Mouse (Mus musculus) heart, adult 9 months (tissue): ENCODE measurements around the gene Afg1l.

Source experiments
- DNase-seq, 2 experiments: peaks; one replicate each; pipeline ENCODE4 v3.0.0; 2022; ENCODE audit warnings: low spot score in 2 of 2

Gene Afg1l

DNA sequence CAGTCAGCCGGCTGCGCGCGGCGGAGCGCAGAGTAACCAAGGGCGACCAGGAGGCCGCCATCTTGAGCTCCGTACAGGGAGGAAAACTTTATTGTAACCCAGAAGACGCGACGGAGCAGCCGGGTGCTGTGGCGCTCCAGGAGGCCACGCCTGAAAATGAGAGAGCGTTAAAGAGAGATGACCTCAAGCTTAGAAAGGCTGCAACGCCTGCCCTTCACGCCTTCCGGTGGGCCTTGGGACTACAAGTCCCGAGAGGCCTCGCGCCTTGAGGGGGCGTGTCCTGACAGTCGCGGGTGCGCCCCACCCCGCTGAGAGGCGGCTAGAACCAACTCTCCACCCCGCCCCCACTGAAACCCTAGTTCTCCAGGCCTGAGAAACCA, at the start of gene Afg1l:
TSS of gene Afg1l (minus strand) at position 225 of the 380 bp plus-strand sequence.
- DNase-seq = peak; percentile 95 to 97

DNA sequence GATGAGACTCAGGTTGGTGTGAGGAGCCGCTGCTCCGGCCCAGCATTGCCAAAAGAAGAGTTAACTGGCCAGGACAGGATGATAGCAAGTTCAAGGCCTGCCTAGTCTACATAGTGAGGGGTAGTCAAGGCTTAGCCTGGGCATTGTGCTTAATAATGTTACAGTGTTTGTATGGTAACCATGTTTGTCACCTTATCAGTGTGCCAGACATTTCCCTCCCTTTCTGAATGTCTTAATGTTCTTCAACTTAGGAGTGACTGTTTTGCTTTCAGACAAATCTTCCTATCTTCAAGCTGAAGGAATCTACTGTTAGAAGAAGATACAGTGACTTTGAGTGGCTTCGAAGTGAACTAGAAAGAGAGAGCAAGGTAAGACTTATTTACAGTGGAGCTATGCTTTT, 47.3 kb upstream of the Afg1l start:
- DNase-seq = no peak

DNA sequence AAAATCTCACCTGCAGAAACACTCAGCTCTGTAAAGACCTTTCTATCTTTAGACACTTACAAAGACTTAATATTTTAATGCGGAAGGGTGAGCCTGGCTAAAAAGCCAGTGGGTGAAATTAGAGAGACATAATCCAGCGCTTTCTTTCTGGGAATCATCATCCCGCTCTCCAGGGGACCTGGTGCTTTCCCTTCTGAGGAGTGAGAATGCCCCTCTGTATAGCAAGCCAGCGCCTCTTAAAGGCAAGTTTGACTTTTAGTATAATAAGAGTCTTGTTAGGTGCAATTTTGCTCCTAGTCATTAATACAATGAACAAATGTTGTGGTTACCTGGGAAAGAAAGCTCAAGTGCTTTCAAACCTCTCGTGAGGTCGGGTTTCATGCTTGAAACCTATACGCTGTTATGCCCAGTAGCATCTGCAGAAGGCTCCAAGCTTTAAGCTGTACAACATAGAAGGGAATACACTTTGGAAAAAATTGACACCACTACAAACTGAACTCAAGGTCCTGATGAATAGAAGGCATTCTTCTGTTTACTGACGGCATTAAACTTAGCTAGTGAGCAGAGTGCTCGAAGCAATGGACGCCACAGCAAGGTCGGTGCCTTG, 45.3 kb upstream of the Afg1l start:
- DNase-seq = no peak

DNA sequence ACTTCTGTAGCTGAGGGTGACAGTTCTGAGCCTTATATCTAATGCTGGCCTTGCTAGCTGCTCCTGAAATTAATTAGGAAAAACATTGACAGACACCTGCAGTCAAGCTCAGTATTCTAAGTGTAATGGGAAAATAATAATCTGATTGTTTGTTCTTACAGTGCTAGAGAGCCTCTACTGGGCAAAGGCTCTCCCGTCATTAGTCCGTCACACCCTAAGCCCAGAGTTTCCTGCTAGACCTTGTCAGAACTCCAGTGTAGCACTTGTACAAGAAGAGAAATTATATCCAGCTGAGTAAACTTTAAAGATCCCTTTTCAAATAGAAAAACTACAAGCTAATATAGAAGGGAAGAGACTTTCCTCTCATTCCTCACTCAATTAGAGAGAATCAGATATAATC, 44.5 kb upstream of the Afg1l start:
- no peak for DNase-seq

DNA sequence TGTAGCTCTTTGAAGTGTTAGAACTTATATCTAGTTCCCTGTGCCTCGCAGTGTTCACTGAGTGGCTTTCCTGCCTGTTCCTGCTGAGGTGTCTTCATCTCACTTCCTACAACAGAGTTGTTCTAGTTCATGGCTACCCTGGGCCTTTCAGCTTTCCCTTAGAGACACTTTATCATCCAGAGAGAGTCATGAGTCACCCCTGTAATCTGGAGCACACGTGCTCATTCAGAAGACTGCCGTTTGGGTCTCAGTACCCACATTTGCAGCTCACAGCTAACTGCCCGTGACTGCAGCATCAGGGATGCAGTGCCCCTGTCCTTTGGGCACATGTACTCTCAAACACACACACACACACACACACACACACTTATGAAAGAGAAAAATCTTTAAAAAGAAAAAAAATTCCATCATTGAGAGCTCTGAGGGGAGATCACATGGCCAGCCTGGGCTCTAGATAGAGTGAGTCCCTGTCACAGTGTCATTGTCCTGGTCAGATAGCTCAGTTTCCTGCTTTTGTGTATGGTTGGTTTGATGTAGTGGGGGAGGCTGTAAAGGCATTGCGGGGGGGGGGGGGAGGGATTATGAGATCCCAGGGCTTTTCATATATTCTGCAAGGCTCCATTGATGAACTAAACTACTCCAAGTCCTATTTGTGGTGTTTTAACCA, 43.1 kb upstream of the Afg1l start:
- no peak for DNase-seq

DNA sequence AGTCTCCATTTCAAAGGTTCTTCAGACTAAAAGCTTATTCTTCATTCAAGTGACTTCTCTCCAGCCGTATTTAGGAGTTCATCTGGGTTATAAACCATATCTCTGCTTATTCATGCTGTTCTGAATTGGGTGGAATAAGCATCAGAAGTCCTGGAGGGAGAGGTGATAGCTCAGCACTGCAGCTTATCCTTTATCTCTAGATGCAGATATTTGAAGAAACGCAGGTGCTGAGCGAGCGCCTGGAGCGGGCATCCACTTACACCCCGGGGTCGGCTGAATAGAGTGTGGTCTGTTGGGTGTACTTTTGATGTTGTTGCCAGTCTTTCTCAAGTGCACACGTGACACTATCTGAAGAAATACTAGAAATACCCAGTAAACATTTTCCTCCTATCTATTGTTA, 40.0 kb upstream of the Afg1l start:
- DNase-seq = no peak

DNA sequence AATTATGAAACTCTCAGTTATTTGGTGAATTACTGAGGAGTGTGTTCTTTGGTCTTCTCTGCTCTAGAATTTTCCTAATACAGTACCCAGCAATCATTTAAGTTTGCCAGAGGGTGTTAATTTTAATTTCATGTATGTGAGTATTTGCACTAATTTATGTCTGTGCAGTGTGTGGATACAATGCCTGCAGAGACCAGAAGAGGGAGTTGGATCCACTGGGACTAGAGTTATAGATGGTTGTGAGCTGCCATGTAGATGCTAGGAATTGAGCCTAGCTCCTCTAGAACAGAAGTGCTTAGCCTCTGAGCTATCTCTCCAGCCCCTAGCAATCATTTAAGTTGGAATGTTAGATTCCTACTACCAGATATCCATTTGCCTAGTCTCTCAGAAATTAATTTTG, 35.8 kb upstream of the Afg1l start:
- DNase-seq = no peak

DNA sequence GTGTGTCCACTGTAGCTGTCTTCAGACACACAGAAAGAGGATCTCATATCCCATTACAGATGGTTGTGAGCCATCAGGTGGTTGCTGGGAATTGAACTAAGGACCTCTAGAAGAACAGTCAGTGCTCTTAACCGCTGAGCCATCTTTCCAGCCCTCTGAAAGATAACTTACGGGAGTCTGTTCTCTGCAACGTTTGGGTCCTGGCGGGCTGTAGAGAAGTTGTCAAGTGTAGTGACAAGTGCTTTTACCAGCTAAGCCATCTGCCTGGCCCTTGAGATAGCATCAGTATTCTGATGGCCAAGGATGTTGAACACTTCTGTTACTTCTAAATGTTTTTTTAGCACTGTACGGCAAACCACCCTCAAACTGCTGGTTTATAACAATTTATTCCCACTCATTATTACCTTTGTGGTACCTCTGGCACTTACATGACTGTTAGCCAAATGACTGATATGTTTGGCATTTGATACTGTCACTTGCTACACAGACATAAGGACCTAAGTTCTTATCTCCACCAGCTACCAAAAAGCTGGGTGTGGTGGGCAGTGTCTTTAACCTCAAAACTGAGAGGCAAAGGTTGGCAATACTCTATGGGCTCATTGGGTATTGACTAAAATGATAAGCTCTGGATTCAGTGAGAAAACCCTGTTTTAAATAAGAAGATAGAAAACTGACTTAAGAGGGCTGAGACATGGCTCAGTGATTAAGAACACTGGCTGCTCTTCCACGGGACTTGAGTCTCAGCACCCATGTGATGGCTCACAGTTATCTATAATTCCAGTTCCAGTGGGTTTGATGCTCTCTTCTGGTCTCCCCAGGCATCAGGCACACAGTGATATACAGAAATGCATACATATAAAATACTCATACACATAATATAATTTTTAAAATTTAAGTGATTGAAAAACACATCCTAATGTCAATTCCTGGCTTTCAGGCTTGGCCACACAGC, 33.1 kb upstream of the Afg1l start:
- no peak for DNase-seq

DNA sequence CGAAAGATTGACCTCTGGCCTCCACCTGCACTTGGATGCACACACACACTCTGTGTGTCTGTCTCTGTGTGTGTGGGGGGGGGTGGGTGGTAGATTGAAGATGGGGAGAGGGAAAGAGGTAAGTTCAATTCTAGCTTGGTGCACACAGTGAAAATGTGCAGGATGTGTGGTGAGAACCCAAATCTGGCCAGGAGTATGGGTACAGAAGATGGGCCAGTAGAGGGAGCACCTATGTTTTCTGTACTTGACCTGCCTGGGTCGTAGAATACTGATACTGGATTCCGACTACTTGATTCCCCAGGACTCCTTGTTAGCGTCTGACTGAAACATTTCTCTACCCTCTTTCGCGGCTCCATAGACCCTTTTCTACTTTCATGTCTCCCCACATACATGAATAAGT, 31.8 kb upstream of the Afg1l start:
- no peak for DNase-seq

DNA sequence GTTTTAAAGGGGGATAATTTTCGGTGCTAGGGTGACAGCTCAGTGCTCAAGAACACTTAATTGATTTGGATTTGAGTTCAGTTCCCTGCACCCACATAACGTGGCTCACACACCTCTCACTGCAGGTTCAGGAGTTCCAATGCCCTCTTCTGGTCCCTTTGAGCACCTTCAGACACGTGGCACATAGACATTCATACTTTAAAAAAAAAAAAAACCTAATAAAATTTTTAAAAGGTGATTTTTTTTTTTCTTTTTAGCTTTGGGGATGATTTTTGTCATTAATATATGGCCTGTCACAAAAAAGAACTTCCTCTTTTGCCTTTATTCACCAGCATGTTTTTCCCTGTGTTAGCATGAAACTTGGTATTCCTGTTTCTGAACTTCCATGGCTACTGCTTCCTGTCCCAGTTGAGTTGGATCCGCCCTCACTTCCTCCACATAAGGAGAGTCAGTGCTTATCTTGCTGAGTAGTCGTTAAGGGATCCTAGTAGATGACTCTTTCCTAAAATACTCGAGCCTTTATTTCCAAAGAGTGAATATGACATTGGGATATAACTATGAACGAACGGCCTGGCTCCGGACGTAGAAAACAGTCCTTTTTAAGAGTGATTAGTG, 25.8 kb upstream of the Afg1l start:
- peak; percentile 43 to 53 for DNase-seq

DNA sequence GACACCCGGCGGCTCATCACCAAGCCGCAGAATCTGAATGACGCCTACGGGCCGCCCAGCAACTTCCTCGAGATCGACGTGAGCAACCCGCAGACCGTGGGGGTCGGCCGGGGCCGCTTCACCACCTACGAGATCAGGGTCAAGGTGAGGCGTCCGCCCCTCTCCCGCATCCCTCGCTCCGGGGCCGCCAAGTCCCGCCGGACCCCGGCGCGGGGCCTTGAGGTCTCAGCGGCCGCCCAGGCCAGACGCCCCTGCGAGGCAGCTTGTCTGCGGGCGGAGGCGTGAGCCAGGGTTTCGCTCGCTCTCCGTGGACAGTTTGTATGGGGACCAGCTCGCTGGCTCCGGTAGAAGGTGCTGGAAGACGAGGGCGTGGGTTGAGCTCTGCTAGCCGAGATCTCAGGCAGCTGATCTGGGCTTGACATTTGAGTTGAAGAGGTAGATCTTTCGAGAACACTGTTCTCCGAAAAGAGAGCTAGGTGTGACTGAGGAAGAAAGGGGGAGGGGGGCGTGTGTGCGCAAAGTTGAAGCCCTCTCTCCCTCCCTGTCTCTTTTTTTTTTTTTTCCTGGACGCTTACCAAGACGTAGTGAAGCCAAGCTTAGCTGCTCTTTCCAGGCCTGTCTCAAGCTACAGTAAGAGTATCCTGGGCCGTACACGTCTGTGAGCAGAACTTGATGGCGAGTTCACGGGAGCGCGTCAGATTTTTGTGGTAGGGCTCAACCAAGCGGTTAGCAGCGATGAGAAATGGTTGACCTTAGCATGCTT, 24.2 kb upstream of the Afg1l start:
- no peak for DNase-seq

DNA sequence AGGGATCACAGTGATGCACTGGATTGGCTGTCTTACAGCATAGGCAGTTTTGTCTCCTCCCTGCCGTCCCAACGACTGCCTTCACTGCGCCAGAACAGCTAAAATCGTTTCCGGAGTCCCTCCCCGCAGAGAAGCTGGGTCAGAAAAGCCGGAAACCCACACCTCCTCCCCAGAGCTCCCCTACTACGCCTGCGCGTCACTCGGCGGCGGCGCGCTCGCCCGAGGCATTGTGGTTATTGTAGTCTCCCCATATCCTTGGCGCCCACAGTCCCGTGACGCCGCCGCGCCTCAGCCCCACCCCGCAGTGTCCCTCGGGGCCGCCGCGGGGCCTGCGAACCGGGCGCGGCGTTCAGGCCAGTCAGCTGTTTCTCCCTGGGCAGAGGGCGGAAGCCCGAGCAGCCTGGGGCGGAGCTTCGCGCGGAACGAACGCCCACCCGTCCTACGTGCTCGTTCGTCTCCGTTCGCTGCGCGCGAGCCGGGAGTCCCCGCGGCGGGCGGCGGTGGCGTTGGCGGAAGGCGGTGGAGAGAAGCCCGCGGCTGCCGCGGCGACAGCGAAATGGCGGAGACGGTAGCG, 23.5 kb upstream of the Afg1l start, which contains the start of gene Snx3:
TSS of gene Snx3 (plus strand) at position 256 of the 574 bp plus-strand sequence.
- peak; percentile 98 for DNase-seq

DNA sequence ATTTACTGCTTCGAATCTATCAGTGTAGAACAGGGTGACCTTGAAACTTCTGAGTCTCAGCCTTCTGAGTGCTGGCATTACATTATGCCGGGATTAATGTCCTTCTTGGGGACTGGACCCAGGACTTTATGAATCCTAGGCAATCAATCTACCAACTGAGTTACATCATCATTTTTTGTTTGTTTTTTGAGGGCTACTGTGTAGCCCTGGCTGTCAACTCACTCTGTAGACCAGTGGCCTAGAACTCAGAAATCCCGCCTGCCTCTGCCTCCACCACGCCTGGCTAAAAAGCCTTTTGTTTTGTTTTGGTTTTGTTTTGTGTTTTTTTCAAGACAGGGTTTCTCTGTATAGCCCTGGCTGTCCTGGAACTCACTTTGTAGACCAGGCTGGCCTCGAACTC, 22.8 kb upstream of the Afg1l start:
- DNase-seq = no peak

DNA sequence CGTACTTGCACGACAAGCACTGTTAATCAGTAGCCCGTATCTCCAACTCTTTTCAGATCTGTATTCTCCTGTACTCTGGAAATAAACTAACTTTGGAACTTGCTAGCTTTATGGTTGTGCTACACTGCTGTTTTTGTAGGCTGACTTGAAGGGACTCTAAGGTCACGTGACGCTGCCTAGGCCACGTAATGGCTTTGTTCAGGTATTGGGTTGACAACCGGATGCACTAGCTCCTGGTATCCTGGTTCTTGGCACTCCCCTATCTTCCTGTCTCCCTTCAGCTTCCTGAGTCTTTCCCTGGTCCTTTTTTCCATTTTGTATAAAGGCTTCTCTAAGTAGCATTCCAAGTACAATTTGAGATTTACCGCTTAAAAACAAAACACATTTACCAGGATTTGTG, 22.2 kb upstream of the Afg1l start:
- peak; percentile 16 to 36 for DNase-seq

DNA sequence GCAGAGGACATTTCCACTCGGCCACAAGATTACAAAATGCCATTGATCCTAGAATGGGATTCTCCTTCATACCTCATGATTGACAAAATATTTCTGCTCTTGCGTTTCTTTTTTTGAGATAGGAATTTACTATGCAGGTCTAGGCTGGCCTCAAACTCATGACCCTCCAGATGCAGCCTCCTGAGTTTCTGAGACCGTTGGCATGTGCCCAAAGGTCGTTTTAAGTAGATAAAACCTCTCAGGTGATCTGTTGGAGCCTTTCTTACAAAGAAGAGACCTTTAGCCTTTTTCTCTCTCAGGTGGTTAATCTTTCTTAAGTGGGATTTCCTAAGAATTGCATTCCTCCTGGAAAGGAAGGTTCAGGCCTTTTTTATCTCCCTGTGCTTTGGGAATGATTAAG, 14.6 kb upstream of the Afg1l start:
- no peak for DNase-seq

DNA sequence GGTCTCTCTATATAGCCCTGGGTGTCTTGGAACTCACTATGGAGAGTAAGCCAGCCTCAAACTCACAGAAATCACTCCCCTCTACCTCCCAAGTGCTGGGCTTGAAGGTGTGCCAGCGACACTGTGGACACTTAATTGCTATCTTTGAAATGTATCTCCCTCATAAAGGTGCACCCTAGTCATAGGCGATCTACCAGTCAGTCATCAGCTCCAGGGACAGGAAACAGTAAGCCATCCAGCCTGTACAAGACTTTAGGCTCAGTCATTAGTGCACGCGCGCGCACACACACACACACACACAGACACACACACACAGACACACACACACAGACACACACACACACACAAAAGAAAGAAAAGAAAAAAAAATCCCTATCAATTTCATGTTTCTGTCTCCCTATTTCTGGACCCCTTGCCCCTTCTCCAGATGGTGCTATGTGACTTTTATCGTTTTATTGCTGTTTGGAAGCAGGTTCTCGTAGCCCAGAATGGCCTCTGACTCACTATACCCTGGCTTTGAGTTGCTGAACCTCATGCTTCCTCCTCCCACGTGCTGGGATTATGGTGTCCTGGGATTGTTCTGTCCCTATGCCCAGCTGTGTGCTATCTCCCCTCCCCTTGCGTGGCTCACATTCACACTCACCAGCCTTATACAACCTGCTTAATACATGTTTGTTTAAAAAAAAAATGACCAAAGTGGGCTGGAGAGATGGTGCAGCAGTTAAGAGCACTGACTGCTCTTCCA, 13.8 kb upstream of the Afg1l start:
- no peak for DNase-seq

DNA sequence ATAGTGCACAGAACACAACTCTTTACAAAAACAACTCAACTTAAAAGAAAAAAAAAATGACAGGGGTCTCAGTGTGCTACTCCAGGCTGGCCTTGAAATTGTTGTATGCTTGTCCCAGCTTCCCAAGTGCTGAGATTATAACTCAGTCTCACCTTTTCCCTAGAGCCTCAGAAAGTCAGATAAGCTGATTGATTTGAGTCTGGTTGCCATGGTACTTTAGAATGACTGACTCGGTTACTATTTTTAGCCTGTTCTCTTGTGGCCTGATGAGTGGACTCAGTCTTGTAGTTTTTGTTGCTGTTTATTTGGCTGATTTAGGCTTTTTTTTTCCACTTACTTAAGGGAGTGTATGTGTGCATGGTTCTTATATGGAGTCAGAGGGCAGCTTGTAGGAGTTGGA, 12.8 kb upstream of the Afg1l start:
- no peak for DNase-seq

DNA sequence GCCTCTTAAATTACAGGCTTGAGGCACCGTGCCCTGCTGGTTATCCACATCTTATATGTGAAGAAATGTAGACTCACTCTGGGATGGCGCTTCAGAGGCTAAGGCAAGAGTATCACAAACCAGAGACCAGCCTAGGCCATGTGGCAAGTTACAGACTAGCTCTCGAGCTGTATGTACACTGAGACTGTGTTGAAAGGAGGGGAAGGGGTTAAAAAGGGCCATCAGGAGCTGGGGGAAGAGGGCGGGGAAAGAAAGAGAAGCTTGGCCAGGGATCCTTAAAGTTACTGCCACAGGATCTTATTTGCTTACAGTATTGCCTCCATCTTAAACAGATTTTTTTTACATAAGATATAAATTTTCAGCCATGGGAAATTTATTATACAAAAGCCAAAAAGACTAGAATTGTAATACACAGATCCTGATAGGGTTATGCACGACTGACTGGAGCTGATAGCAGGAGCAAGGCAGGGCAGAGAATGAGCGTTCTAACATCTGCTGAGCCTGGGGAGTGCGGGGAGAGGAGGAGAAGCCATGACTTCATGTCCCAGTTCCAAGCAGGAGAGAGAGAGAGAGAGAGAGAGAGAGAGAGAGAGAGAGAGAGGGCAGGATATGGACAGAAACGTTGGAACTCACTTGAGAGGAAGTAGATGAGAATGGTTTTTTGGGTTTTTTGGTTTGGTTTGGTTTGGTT, 10.4 kb upstream of the Afg1l start:
- DNase-seq = no peak

DNA sequence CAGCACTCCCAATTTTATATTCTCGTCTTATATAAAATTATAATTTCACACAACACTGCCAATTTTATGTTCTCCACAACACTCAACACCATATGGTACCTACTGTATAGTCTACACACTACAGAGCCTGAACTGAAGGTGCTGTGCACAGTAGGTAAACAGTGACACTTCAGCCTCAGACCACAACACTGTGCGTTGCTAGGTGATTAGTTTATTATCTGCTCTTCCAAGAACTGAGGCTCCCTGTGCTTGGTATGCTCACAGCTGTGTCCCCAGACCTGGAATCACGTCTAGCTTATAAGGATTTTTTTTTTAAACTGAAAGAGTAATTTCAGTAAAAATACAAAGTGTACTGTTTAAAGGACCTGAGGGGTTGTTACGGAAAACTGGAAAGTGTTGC, 2.4 kb upstream of the Afg1l start:
- no peak for DNase-seq
